Mouse (Mus musculus): Measurements from ENCODE around the gene Ccdc7a.
"Not testable (repeated sequence)": the region's sequence is repeated elsewhere in the genome, so short reads cannot be mapped to it uniquely, and the experiment has no call there.

DNA sequence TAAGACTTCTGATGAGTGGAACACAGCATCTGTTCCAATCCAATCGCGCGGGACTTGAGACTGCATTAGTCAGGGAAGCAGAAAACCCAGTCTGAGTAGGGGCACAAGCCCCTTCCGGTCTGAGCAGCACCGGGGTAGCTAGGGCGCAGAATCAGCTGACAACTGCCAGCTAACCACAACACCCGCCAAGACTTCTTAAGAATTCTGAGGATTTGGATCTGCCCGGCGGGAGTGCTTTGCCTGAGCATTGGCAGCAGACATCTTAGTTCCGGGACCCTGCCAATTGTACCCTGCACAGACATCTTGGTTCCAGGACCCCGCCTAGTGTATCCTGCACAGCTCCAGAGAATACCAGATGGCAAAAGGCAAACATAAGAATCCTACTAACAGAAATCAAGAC, 116.4 kb downstream of the Ccdc7a start:
- TF ChIP-seq CTCF (conservative IDR thresholded peaks at IDR 0.05; ENCODE audit: insufficient read depth, insufficient read length, low read depth, low read length); POLR2A (IDR thresholded peaks at IDR 0.05; ENCODE audit: low read depth, low read length): not testable (repeated sequence)
